Mouse (Mus musculus) megakaryocyte, embryonic 14.5 days (primary cell): Measurements from ENCODE around the gene Bbox1. TPM values are rescaled to one million over a fixed set of nuclear protein-coding genes. Genes with fewer than 3 reads are reported as not detected.

Source experiments
- H3K27me3 ChIP-seq: replicated peaks from 2 replicates; pipeline ENCODE3; 2012; ENCODE audit warnings: inconsistent platforms
- H3K36me3 ChIP-seq: replicated peaks from 2 replicates; pipeline ENCODE3; 2012; ENCODE audit warnings: low read length, inconsistent platforms, mixed read lengths
- H3K4me1 ChIP-seq: 2 replicates; pipeline ENCODE4 v1.6.1; 2012; ENCODE audit warnings: inconsistent platforms
- H3K4me3 ChIP-seq: replicated peaks from 2 replicates; pipeline ENCODE3; 2012; ENCODE audit warnings: moderate library complexity, mild to moderate bottlenecking, inconsistent platforms
- H3K9me3 ChIP-seq: 2 replicates; pipeline ENCODE4 v1.6.1; 2012; ENCODE audit warnings: inconsistent platforms
- FLI1 ChIP-seq: IDR thresholded peaks from 2 replicates; pipeline ENCODE4 v1.6.1; 2012; ENCODE audit warnings: low read length, inconsistent platforms, mixed read lengths
- GATA1 ChIP-seq: IDR thresholded peaks from 3 replicates; pipeline ENCODE4 v1.6.1; 2012; ENCODE audit warnings: mixed read lengths, low read length, inconsistent platforms, borderline replicate concordance
- polyA plus RNA-seq: library from polyadenylated mRNA; stranded (reverse); fragments of >175 nt; gene quantifications from 2 replicates; pipeline ENCODE4 v1.2.3, GENCODE M21; 2012; ENCODE audit warnings: low replicate concordance; ENCODE audit not compliant: insufficient read depth

Bbox1 gene
- polyA plus RNA-seq, 1 experiment: not detected

DNA sequence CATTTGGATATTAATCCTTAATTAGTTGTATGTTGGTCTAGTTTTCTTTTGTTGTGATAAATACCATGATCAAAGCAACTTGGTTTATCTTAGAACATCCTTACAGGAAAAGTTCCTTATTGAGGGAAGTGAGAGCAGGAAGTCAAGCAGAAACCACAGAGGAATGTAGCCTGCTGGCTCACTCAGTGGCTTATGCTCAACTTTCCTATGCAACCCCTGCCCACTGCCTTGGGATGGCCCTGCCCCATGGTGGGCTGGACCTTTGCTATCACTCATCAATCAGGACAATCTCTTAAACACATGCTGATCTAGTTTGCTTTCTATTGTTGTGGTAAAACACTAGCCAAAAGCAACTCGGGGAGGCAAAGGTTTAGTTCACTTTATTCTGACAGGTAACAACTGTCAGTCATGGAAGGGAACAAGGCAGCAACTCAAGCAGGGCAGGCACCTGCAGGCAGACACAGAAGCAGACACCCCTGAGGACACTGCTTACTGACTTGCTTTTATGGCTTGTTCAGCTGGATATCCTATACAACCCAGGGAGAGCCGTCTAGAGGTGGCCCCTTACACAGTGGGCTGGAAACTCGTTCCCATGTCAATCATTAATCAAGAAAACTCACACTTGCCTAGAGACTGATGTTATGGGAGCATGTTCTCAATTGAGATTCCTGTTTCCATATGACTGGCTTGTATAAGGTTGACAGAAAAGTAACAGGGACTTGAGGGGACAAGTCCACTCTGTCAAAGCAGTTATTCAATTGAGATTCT lies 1.9 kb upstream of the Bbox1 start:
- H3K4me1 ChIP-seq: no peaks in the 10 kb centered on the region
- no peaks in the 10 kb centered on the region; the same call in 1 of the 2 replicates for H3K9me3 ChIP-seq
- peak overlapping the region; percentile 30 for H3K4me3 ChIP-seq
- H3K27me3 ChIP-seq: no peaks in the 10 kb centered on the region
- TF ChIP-seq FLI1: no peak
- no peak for TF ChIP-seq GATA1
- H3K36me3 ChIP-seq: no peaks in the 10 kb centered on the region

DNA sequence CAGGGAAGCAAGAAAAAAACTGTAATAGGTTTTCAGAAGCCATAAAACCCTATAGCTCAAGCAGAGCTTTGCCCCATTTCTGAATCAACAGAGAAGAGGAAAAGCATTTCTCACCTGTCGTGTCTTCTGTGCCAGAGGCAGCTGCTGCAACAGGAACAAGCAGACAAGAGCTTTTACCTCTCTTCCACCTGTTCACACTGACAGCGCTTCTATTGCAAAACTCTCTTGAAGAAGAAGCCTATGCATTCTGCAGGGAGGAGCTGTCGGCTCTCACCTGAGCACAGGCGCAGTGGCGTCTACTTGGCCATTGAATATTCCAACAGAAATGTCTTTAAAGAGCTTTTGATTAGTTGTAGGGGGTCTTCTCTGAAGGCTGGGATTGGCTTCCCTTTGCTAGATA lies 286 bp downstream of the Bbox1 start:
- Histone ChIP-seq H3K27me3 (no peaks in the 10 kb centered on the region), H3K9me3 (no peaks in the 10 kb centered on the region; the same call in 1 of the 2 replicates), H3K36me3 (no peaks in the 10 kb centered on the region), H3K4me3 (no peak overlapping the region), H3K4me1 (no peaks in the 10 kb centered on the region)
- TF ChIP-seq FLI1 (no peak), GATA1 (no peak)

DNA sequence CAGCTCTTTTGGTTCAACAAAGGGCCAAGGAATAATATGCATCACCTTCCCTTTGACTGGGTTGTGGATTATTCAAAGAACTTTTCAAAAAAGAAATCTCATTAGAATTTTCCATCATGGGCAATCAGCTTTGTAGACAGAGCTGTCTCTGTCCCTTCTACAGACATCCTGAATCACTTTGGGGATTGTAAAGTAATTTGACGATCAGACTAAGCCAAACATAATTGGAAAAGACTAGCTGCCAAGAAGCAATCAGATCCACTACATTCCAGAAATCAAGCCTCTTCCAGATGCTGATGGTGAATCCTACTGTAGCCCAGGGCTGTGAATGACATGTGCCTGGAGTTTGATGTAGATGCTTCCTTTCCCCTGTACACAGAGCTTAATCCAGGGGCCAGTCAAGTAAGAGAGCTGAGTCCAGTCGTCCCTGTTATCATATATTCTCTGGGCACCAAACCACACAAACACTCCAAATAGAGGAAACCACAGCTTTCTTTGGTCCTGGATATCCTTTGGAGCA lies 995 bp downstream of the Bbox1 start:
- no peaks in the 10 kb centered on the region for H3K36me3 ChIP-seq
- no peaks in the 10 kb centered on the region; the same call in 1 of the 2 replicates for H3K9me3 ChIP-seq
- H3K27me3 ChIP-seq: no peaks in the 10 kb centered on the region
- H3K4me3 ChIP-seq: no peak overlapping the region
- TF ChIP-seq GATA1 (no peak), FLI1 (no peak)
- H3K4me1 ChIP-seq: no peaks in the 10 kb centered on the region

DNA sequence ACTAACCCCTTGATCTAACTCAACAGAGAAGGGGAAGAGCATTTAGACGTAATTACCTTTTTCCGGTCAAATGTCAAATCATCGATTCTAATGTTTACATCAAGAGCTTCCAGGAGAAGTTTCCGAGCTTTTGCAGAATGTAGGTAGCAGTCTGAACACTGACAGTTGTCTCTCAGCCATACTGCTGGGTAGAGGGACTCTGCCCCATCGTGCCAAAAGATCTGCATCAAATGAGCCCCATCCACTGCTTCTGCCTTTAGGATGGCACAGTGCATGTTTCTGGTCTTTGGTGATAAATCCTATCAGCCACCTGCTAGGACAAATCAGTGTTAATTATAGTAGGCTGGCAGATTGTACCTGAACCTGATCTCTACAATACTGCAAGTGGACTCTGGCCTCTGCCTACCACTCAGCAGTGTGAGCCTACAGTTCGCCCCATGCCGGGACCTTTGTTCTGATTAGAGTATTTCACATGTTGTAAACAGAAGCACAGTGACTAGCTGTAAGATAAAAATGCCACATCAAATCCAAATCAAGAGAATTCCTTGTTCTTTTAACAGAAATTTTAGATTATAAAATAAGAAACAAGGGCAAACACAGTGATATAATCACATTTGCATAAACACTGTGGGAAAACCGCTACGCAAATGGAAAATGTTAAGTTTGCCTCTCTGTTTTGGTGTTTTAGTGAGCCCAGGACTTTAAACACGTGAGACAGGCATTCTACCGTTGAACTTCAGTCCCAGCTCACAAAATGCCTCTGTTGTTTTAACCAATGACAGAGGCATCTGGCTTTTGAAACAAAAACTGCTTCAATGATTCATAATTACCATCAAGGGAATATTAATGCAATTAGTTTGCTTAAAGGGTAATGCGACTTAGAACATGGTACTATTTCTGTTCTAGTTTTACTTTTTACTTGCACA lies 8.7 kb downstream of the Bbox1 start:
- no peaks in the 10 kb centered on the region for H3K36me3 ChIP-seq
- TF ChIP-seq FLI1: no peak
- TF ChIP-seq GATA1: no peak
- no peak overlapping the region for H3K4me3 ChIP-seq
- peaks cover 5% of the 10 kb centered on the region; the same call in 1 of the 2 replicates for H3K4me1 ChIP-seq
- no peaks in the 10 kb centered on the region for H3K27me3 ChIP-seq
- no peaks in the 10 kb centered on the region for H3K9me3 ChIP-seq

DNA sequence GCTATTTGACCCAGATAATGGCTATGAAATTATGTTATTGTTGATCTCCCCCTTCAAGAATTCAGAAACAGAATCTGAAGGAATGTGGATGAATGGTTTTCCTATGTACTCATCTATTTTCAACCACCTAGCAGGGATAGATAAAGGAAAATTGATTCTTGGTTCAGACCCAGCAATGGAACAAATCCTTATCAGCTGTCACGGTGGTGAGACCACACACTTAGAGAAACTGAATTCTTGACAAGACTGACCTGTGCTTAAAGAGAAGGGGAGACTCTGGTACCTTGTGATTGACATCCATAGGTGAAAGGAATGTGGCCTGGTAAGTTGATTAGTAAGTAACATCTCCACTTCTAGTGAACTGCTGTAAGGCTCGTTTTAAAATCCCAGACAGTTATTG lies 12.1 kb downstream of the Bbox1 start:
- no peak for TF ChIP-seq FLI1

DNA sequence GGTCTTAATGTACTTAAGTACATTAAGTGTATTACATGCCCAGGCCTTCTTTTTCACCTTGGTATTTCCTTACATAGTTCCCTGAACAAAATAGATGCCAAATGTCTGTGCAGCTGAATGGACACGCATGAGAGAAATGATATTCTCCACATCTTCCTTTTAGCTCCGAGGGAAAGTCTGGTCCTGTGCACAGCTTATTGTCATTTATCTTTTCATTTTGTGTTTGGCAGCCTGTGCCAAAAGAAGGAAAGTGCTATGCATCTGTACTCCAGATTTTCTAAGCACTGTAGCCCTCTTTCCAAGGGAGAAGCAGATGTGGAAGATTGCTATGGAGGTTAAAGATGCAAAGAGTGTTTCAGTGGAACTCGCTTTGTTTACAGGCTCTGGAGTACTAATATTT lies 13.0 kb downstream of the Bbox1 start:
- Histone ChIP-seq H3K4me1 (peaks cover 5% of the 10 kb centered on the region; the same call in 1 of the 2 replicates), H3K36me3 (no peaks in the 10 kb centered on the region), H3K9me3 (no peaks in the 10 kb centered on the region), H3K27me3 (no peaks in the 10 kb centered on the region), H3K4me3 (no peak overlapping the region)
- TF ChIP-seq FLI1: no peak
- TF ChIP-seq GATA1: no peak

More for the DNA sequence above, 12.1 kb downstream of the Bbox1 start:
- Histone ChIP-seq H3K27me3 (no peaks in the 10 kb centered on the region), H3K36me3 (no peaks in the 10 kb centered on the region), H3K4me1 (peaks cover 5% of the 10 kb centered on the region; the same call in 1 of the 2 replicates), H3K4me3 (no peak overlapping the region), H3K9me3 (no peaks in the 10 kb centered on the region)

DNA sequence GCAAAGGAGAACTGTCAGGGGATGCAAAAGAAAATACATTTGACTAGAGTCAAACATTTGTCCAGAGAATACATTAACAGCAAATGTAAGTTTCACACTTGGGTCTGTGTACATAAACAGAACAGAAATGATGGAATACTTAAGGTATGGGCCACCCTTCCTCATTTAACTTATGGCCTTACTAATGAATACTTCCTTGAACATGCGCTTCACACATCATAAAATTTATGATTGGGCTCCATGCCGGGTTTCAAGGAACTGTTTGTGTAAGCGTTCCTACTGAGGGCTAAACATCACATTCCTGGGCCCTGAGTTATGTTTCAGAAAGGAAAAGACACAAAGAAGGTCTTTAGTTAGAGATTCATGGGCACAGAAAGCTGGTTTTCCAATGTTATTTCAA lies 19.4 kb downstream of the Bbox1 start:
- Histone ChIP-seq H3K4me3 (no peak overlapping the region), H3K4me1 (no peaks in the 10 kb centered on the region), H3K36me3 (no peaks in the 10 kb centered on the region), H3K27me3 (no peaks in the 10 kb centered on the region), H3K9me3 (0 out of 2 replicates have a peak, but pooled peaks cover 2% of the 10 kb centered on the region)
- no peak for TF ChIP-seq GATA1
- TF ChIP-seq FLI1: no peak

DNA sequence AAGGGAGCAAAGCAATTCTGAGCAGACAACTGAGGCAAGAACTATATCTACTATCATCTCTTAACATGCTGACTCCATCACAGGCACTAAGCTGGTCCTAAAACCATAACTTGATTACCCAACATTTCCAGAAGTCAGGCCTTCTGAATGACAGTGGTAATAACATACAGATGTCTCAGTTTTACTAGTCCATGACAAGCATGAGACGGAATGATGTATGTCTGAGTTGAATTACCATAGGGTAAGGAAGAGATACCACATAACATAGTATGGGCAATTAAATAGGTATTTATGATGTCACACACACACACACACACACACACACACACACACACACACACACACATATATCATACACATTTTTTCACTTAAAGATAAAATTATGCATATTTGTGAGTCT lies 26.4 kb downstream of the Bbox1 start:
- Histone ChIP-seq H3K36me3 (no peaks in the 10 kb centered on the region), H3K4me1 (no peaks in the 10 kb centered on the region), H3K27me3 (no peaks in the 10 kb centered on the region), H3K4me3 (no peak overlapping the region), H3K9me3 (0 out of 2 replicates have a peak, but pooled peaks cover 5% of the 10 kb centered on the region)
- TF ChIP-seq GATA1 (no peak), FLI1 (no peak)

DNA sequence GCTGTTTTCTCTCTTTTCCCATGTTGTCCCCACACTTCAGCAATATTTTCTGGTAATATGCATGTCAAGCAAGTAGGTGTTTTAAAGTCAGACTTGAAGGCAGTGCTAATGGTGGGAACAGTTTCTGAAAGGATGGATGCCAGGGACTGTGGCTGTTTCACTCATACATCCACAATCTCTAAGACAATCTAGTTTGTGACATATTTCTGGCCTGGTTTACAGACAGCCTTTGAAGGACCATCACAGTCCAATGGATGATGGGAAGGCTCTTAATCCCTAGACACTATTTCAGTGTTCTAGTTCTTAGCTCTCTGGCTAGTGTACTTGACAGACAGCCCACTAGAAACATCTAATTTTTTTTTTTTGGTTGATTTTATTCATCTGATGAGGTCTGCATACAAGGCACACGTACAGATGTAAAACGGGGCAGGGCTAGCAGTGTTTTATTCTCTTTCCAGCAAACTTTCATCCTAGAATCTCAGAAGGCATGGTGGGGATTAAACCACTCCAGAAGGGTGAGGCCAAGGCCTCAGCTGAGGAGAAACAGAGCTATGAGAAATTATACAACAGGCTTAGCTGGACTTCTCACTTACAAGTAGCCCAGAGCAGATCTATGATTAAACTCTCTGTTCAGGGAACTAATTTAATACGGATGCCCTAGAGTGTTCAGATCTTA lies 28.4 kb downstream of the Bbox1 start:
- Histone ChIP-seq H3K36me3 (no peaks in the 10 kb centered on the region), H3K9me3 (0 out of 2 replicates have a peak, but pooled peaks cover 5% of the 10 kb centered on the region), H3K27me3 (no peaks in the 10 kb centered on the region), H3K4me1 (no peaks in the 10 kb centered on the region), H3K4me3 (no peak overlapping the region)
- TF ChIP-seq GATA1 (no peak), FLI1 (no peak)
